10 mouse cellular contexts compared by ENCODE assay signal in genomic region chr12:99220333-99220732, GRCm38 (mm10).
A peak's percentile ranks its signal among the peaks of the same experiment; 100 is the strongest.
DNase-seq lines count a peak whose midpoint lies in the region; ATAC-seq lines count a peak whose summit lies in the region.
"Had no signal": no experiment of that assay in that cellular context is flagged by ENCODE, and none has a peak within 500 bp of the region (broad histone marks: within the 10 kb centered on the region; RNA-seq: fewer than 3 reads in every experiment).

No protein-coding gene starts in this region.

- no peak overlapping the region for H3K9ac ChIP-seq in hindbrain, embryonic 15.5 days
- H3K9ac ChIP-seq in midbrain, embryonic 15.5 days, result peak overlapping the region; percentile 12; the same call in 1 of the 2 replicates
- H3K9ac ChIP-seq: liver, embryonic 14.5 days; stomach, embryonic 15.5 days had no signal

- peak; percentile 33 for DNase-seq in R1 (ENCODE audit: low read depth, low spot score)
- DNase-seq in brain, embryonic 18.5 days (ENCODE audit: low read depth, low spot score), result peak; percentile 47
- DNase-seq in testis, postnatal 10 days (ENCODE audit: low spot score), result no peak
- no peak for DNase-seq in heart, postnatal 4 days
- DNase-seq in ovary, adult 18-20 months (ENCODE audit: low spot score), result no peak

- H3K27ac ChIP-seq in hindbrain, embryonic 15.5 days (replicated peaks), result peak overlapping the region; percentile 50; the same call in 1 of the 2 replicates
- H3K27ac ChIP-seq in midbrain, embryonic 15.5 days, result peak overlapping the region; percentile 63; the same call in 1 of the 2 replicates
- H3K27ac ChIP-seq: liver, embryonic 14.5 days; stomach, embryonic 15.5 days had no signal

- H3K36me3 ChIP-seq in hindbrain, embryonic 15.5 days, result no peaks in the 10 kb centered on the region
- no peaks in the 10 kb centered on the region for H3K36me3 ChIP-seq in midbrain, embryonic 15.5 days (replicated peaks)
- H3K36me3 ChIP-seq: stomach, embryonic 15.5 days had no signal

- 13% methylated on average over 8 of the region's 8 CpGs for WGBS in hindbrain, embryonic 15.5 days
- WGBS in midbrain, embryonic 15.5 days, result 11% methylated on average over 8 of the region's 8 CpGs

- no peak overlapping the region for H3K4me3 ChIP-seq in hindbrain, embryonic 15.5 days
- H3K4me3 ChIP-seq in midbrain, embryonic 15.5 days, result no peak overlapping the region
- H3K4me3 ChIP-seq: stomach, embryonic 15.5 days had no signal

- H3K4me1 ChIP-seq in hindbrain, embryonic 15.5 days (replicated peaks), result peaks cover 76% of the 10 kb centered on the region
- H3K4me1 ChIP-seq in midbrain, embryonic 15.5 days, result peaks cover 69% of the 10 kb centered on the region

- ATAC-seq in hindbrain, embryonic 15.5 days (ENCODE audit: low FRiP score, low read depth), result peak; percentile 43
- ATAC-seq in midbrain, embryonic 15.5 days (replicated peaks), result peak; percentile 60
- ATAC-seq: activated CD4-positive, CD25-positive, alpha-beta regulatory T cell, adult 4 months had no signal

- peak overlapping the region; percentile 16 for H3K4me2 ChIP-seq in hindbrain, embryonic 15.5 days
- H3K4me2 ChIP-seq in midbrain, embryonic 15.5 days, result peak overlapping the region; percentile 19
- H3K4me2 ChIP-seq: stomach, embryonic 15.5 days had no signal

- no peaks in the 10 kb centered on the region for H3K27me3 ChIP-seq in hindbrain, embryonic 15.5 days
- H3K27me3 ChIP-seq in midbrain, embryonic 15.5 days (replicated peaks), result no peaks in the 10 kb centered on the region
- H3K27me3 ChIP-seq: stomach, embryonic 15.5 days had no signal

- H3K9me3 ChIP-seq in hindbrain, embryonic 15.5 days, result no peaks in the 10 kb centered on the region
- H3K9me3 ChIP-seq in midbrain, embryonic 15.5 days, result no peaks in the 10 kb centered on the region
- H3K9me3 ChIP-seq: stomach, embryonic 15.5 days had no signal

Comparison
In these comparisons a context has a peak if more than half of its experiments do, and no peak if none do; other contexts are left out.
1. DNase-seq: peak in R1 (single experiment) and brain, embryonic 18.5 days (single experiment); none in testis, postnatal 10 days (single experiment), heart, postnatal 4 days (single experiment) and ovary, adult 18-20 months (single experiment).